Mouse (Mus musculus): Measurements from ENCODE around the gene Evc.

The Evc gene

GRCm38 (mm10) chr5:37336485-37337105 lies at the start of gene Evc:
Evc (minus strand) TSS chr5:37336894.
- DNase-seq (ENCODE audit: low spot score), result peak; percentile 74

GRCm38 (mm10) chr5:37383570-37383969 lies 46.9 kb upstream of the Evc start:
- no peak for DNase-seq (ENCODE audit: low spot score)

- DNase-seq (ENCODE audit: low spot score), result no peak
These were observed 43.9 kb upstream of the Evc start for GRCm38 (mm10) chr5:37380641-37381040.

DNA sequence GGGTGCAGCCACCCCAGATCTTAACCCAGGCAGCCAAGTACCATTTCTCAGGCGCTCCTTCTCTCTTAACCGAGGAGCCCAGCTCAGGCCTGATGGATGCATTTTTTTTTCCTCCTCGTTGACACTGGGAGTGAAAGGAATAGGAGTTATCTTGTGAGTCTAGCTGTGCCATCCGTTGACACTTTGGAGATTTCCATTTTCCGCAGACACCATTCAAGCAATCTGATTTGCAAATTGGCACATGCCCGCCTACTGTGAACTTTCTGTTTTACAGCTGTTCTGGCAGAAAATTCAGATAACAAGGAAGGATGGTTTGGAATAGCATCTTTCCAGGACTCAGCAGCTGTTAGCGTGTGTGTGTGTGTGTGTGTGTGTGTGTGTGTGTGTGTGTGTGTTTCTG lies 40.7 kb upstream of the Evc start:
- DNase-seq (ENCODE audit: low spot score), result no peak

- DNase-seq (ENCODE audit: low spot score), result no peak
These were observed 32.1 kb upstream of the Evc start for GRCm38 (mm10) chr5:37368796-37369195.

GRCm38 (mm10) chr5:37365751-37366150 lies 29.1 kb upstream of the Evc start:
- no peak for DNase-seq (ENCODE audit: low spot score)

DNA sequence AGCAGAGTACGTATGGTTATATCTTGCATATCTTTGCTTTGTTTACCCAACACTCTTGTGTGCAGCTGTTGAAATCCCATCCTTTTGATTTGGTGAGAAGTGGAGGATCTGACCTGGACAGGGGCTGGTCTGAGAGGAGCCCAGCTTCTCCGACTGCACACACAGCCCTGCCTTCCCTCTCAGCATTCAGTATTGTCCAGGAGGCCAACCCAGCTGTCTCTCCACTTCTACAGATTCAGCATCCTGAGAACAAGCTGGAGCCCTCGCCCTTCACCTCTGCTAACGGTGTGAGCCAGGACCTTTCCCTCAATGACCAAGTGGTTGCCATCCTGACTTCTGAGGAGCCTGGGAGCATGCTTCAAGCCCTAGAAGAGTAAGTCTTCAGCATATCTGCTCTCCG lies 26.6 kb upstream of the Evc start:
- DNase-seq (ENCODE audit: low spot score), result no peak

DNA sequence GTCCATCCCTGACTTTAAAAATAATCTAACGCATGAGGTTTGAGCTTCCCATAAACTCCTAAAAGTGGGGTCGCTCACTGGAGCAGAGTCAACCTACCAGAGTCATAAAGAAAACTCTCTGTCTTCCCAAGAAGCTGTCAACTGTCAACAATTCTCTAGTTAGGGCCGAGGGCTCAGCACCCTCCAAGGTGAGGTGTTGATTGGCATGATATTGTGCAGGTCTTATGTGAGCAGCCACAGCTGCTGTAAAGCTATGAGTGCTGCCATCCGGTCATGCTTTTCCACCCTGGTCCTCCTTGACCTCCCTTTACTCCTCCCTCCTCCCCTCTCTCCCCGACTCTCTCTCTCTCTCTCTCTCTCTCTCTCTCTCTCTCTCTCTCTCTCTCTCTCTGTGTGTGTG lies 25.9 kb upstream of the Evc start:
- no peak for DNase-seq (ENCODE audit: low spot score)

- no peak for DNase-seq (ENCODE audit: low spot score)
These were observed 19.3 kb upstream of the Evc start for GRCm38 (mm10) chr5:37356027-37356426.

GRCm38 (mm10) chr5:37354385-37354784 lies 17.7 kb upstream of the Evc start:
- DNase-seq (ENCODE audit: low spot score), result peak; percentile 30

- no peak for DNase-seq (ENCODE audit: low spot score)
These were observed 15.1 kb upstream of the Evc start for GRCm38 (mm10) chr5:37351791-37352190.

- DNase-seq (ENCODE audit: low spot score), result no peak
These were observed 7.3 kb upstream of the Evc start for GRCm38 (mm10) chr5:37343962-37344361.

GRCm38 (mm10) chr5:37338288-37338687 lies 1.6 kb upstream of the Evc start, which contains the start of gene Evc2:
Evc2 (plus strand) TSS chr5:37338499.
- DNase-seq (ENCODE audit: low spot score), result peak; percentile 84

DNA sequence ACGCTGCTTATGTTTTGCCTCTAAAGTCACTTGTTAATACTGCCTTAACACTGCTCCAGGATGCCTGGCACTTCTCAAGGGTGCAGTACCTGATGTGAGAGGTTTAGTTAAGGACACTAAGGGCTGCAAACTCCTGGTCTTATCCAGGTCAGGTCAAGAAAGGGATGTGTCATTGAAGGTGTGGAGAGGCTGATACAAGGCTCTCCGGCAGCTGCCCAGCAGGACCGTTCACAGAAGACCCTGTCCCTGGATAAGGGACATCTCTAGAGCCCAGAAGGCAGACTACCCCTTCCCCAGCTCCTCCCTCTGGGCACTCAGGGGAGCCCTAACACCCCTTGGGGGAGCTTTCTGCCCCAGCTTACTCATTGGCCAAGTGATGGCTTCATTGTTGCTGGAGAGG lies 1.0 kb upstream of the Evc start:
- no peak for DNase-seq (ENCODE audit: low spot score)

DNA sequence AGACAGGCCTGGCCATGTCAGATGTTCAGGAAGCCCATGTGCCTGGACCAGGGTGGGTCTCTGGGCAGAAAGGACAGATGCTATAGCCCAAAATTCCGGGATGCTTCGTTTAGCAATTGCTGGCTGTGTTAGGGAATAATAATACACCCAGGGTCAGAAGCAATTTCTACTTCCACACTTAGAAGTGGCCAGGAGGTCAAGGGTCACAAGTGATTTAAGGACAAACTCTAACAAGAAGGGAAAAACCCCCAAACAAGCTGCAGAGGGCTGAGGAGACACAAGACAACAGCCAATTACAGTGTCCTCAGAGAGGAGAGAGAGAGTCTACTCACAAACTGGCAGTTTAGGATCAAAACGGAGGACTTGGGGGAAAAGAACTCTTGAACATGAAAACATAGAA lies 1.6 kb downstream of the Evc start:
- DNase-seq (ENCODE audit: low spot score), result no peak

DNA sequence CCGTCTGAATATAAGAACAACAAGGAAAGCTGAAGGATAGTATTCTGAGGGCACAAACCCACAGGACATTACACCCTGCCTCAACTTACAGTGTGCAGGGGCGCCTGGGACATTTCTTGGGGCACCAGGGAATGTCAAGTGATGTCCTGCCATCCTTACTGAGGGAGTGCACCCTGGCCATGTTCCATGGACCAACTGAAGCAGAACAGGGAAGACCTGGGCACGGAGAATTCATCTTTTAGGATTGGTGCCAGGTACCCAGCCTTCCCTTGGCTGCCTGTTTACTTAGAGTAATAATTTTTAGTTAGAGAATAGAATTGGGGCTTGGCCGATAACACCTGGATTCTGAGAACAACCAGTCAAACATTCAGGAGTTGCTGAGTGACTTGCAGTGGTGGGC lies 4.6 kb downstream of the Evc start:
- no peak for DNase-seq (ENCODE audit: low spot score)

GRCm38 (mm10) chr5:37331133-37331505 lies 5.6 kb downstream of the Evc start:
- no peak for DNase-seq (ENCODE audit: low spot score)

- DNase-seq (ENCODE audit: low spot score), result no peak
These were observed 6.1 kb downstream of the Evc start for GRCm38 (mm10) chr5:37330449-37331132.

DNA sequence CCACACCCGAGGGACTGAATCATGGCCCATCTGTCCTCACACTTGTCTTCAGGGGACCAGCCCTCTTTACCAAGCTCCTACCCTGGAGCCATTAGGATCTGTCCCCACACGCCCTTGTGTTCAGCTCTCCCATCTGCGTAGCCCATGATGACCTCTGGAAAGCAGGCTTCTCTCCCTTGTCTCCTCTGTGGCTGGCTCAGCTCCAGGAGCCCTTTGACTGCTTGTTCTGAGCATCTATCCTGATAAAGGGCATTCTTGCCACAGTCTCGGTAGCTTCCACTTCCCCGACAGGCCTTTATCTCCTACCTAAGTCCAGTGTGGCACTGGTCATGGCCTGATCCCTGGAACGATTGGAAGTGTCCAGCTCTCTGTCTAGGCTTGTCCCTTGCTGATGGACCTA lies 10.0 kb downstream of the Evc start:
- DNase-seq (ENCODE audit: low spot score), result no peak

- no peak for DNase-seq (ENCODE audit: low spot score)
These were observed 15.9 kb downstream of the Evc start for GRCm38 (mm10) chr5:37320761-37321160.

DNA sequence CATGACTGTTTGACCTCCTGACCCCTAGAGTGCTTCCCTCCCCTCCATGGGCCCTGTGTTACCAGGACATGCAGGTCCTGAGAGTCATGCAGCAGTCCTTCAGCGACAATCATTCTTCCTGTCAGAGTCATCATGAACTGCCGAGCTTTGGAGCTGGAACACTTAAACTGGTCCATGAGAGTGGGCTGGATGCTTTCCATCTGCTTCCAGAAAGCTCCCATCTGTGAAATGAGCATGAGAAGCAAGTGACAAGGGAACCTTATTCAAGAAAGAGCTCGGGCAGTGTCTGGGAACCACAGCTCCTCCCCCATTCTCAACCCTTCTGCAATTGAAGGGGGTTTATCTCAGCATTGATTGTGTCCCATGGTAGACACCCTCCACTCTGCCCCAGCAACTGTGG lies 16.5 kb downstream of the Evc start:
- DNase-seq (ENCODE audit: low spot score), result no peak

DNA sequence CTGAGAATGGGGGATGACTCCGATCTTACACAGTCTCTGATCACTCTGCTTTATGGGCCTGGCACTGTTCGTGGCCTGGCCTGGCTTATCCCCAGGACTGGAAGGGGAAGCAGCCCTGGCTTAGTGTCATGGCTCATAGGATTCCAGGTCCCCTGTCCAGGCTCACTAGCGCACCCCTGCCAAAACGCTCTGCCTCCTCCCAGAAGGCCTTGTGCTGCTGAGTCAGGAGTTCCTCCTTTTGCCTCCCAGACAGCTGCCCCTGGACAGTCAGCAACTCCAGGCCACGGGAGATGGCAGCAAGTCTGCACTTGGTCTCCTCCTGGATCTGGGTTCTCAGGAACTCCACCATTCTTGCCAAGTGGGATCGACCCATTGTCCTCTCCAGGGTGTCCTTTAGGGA lies 18.0 kb downstream of the Evc start:
- no peak for DNase-seq (ENCODE audit: low spot score)

- no peak for DNase-seq (ENCODE audit: low spot score)
These were observed 23.5 kb downstream of the Evc start for GRCm38 (mm10) chr5:37312980-37313722.
